Mouse (Mus musculus): ENCODE results near the gene Nim1k.
"Not testable (repeated sequence)": the region's sequence is repeated elsewhere in the genome, so short reads cannot be mapped to it uniquely, and the experiment has no call there.

The Nim1k gene

DNA sequence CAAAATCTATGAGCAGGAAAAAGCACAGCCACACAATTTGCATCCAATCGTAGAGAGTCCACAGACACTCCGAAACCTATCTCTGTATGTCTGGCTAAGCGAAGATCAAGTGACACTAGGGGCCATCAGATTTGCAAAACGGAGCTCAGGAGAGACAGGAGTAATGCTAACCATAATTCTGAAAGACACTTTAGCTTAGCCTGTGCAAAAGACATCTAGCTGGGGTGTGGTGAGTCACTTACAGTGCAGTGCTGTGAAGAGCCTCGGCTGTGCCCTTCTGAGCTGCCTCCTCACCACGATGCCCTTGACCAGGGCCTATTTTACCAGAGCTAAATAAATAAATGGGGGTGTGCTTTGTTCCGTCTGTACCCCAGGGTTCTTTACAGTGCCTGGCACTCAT is 26.3 kb downstream of the Nim1k start:
- DNase-seq (ENCODE audit: low read depth, low spot score), result no peak

DNA sequence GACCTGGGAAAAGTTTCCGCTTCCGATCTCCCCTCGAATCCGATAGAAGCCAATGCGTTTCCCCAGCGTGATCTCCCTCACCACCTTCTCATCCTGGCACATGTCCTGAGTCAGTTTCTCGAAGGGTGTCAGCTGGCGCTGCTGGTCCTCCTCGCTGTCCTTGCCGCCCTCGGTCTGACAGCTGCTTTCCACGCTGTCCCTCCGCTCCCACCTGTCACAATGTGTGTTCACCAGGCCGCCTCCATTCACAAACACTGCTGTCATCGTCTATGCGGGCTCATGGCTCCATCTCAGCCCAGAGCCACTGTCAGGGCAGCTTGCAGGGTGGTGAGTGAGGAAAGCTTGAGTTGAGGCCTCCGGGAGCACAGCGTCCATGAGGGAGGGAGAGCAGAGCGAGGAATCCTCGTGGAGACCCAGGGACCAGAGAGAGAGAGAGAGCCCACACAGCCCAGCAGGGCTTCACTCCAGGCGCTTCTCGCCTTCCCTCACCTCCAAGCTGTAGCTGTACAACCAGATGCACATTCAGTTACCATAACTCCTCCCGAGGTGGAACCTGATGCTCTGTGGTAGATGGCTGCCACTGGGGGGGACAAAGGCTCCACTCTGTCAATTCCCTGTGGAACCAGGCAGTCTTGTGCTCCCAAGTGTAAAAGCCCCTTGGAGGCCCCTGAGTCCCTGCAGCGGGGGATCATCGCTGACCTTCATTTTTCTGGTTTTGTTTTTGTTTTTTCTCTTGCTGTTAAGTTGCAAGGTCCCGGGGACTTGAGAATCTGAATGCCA is 27.9 kb downstream of the Nim1k start:
- no peak for DNase-seq (ENCODE audit: low read depth, low spot score)

DNA sequence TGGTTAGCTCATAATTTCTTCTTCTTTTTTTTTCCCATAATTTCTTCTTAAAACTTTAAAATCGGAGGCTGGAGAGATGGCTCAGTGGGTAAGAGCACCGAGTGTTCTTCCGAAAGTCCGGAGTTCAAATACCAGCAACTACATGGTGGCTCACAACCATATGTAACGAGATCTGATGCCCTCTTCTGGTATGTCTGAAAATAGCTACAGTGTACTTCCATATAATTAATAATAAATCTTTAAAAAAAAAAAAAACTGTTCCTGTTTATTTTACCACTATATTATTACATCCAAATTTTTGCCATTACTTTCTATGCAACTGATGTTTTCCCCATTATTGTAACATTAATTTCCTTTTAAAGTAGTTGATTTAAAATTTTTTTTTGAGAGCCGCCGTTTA is 31.1 kb downstream of the Nim1k start:
- no peak for DNase-seq (ENCODE audit: low read depth, low spot score)

DNA sequence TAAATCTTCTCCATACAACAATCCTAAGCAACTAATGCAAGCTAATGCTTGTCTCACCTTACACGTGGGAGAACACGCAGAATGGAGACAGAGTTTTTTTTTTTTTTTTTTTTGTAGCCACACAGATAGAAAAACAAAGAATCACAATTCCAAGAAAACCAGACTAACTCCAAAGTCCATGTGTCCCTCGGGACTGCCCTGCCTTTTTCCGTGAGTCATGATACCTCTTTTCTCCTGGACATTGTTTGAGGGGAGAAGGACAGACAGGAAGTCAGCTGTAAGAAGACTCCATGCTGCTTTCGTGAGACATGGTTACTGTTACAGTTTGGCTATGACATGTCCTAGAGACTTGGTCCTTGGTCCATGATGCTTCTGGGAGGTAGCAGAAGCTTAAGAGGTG is 32.3 kb downstream of the Nim1k start:
- DNase-seq (ENCODE audit: low read depth, low spot score), result no peak

DNA sequence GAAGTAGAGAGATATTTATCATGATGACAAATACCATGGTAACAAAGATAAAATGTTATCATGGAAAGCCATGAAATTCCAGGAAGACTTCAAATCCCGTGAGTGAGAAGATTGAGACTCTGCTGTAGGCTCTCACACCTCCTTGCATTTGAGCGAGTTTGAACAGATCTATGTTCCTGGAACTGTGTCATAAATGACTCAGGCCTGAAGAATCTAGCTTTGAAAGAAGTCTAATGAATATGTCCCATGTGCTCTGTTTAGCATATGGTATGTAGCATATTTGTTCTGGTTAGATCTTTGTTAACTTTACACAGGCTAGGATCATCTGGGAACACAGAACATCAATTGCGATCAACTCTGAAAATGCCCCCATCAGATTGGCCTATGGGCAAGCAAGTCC is 33.2 kb downstream of the Nim1k start:
- DNase-seq (ENCODE audit: low read depth, low spot score), result no peak

DNA sequence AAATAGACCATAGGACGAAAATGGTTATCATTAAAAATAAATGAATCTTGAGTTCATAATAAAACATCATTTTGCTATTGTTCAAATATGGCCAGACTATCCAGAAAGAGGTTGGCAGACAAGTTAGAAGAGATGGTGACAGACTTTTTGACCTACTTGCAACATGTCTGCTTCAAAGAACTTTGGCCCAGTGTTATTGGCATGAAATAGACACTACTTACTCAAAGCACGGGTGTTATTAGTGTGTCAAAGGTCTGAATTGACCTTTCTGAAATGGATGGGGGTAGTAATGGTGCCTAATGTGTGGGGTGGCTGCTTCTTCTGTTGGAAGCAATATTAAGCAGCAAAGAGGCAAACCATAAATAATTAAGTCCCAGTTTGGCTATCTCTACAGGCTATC is 39.6 kb downstream of the Nim1k start:
- DNase-seq (ENCODE audit: low read depth, low spot score), result no peak

DNA sequence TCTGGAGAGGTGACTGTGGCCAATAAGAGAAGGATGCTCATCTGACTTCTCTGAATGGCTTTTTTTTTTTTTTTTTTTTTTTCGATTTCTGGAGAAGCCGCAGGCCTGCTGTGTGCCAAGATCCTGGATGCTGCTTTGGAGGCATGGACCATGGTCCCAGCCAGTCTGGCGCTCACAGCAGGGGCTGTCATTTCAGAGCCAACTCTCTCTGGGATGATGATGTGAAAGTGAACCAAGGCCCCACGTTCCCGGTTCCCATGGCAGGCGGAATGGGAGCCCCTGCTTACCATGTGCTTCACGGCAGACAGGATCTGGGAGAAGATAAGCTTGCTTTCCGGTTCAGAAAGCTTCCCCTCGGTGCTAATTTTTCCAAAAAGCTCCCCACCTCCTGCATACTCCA is 41.9 kb downstream of the Nim1k start:
- DNase-seq (ENCODE audit: low read depth, low spot score), result no peak

DNA sequence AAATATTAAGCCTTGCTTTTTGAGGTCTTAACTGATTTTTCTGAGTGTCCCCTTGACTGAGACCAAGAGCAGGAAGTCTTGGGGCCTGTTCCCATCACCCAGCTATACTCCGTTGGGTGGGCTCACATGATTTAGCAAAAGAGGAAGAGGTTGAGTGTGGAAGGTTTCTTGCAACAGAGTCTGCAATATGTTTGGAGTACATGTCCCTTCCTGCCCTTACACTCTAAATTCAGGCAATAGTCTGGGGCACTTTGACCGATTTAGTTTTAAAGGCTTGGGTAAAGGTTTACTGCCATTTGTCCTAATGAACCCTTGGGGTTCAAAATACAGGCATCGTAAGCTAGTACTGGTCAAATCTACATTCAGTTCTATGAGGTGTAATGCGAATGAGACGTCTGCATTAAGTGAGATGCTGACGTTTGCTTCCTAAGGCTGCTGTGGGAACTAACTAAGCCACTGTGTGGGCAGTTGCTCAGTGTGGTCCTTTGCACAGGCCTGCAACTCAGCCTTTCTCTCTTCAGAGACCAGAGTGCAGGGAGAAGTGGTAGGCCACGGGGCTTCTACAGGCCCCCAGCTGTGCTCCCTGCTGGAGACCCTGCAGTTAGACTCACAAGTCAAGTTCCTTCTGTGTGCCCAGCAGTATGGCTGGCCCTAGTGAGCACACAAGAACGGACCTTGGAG is 42.4 kb downstream of the Nim1k start:
- no peak for DNase-seq (ENCODE audit: low read depth, low spot score)

DNA sequence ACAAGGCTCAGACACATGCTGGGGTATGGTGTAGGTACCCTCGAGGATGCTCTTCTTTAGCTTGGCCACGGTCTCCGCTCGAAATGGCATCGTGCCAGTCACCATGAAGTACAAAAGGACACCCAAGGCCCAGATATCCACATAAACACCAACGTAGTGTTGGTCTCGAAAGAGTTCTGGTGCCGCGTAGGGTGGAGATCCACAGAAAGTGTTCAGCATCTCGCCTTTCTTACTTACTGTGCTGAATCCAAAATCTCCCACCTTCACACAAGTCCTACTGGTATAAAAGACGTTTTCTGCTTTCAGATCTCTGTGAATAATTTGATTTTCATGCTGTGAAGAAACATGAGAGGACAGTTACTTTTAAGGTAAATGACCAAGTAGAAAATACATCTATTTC is 43.2 kb downstream of the Nim1k start:
- DNase-seq (ENCODE audit: low read depth, low spot score), result no peak

DNA sequence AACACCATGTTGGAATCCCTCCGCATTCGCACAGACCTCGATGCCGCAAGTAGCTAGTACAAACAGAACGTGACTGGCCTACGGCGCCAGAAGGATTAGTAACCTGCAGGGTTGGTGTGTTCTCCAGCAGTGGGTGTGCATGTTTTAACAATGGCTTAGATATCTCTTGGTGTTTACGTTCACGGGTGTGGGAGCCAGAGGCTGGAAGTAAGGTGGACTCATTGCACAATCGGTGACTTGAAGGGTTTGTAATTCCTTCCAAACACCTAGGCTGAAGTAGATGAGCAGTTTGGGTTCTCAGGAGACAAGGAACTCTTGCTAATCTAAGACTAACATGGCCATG is 45.4 kb downstream of the Nim1k start:
- DNase-seq (ENCODE audit: low read depth, low spot score), result no peak

DNA sequence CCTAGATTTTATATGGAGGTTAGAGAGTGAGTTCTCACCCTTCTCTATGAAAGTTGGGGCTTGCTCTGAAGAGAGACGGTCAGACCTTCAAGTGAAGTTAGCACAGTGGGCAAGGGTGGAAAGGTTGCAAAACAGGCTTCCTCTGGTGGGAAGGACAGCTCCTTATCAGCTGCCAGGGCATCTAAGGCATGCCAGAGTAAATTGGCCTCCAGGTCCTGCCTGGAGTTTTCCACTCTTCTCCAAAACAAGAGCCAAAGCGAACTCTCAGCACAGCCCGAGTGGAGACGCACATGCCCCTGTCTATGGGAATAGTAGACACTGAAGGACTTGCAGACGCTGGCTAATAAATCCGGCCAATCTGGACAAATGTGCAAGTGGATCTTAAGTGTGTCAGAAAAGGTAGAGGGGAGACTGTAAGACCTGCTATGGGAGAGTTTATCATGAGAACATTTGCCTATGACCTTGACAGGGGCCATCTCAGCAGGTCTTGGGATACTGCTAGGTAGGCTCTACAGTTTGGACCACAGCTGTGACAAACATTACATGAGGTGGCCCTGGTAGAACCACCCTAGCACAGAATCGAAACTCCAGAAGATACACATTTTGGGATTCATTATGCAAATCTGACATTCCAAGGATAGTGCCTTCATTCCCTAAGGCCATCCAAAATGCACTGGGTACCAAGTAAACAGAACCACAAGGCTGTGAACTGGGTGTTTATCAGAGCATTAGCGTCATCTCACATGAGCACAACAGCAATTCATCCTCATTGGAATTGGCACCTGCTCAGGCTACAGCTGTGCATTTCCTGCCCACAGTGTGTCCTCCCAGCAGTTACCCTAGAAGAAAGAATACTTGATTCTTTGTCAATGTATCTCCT is 46.1 kb downstream of the Nim1k start:
- no peak for DNase-seq (ENCODE audit: low read depth, low spot score)

DNA sequence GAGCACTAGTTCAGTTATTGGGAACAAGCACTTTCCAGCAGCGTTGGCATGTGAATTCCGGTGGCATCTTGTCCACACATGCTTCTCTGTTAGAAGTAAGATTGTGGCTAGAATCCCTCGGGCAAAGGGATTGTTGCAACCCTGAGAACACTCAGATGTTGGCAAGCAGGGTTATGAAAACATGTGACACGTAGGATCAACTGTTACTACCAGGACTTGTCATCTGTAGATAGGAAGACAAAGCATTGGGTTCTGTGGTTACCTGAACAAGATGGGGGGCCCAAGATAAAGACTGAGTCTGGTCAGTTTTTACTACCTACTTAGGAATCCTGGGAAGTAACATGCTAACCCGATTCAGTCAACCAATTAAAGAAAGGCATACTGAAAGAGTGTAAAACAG is 46.7 kb downstream of the Nim1k start:
- DNase-seq (ENCODE audit: low read depth, low spot score), result no peak

DNA sequence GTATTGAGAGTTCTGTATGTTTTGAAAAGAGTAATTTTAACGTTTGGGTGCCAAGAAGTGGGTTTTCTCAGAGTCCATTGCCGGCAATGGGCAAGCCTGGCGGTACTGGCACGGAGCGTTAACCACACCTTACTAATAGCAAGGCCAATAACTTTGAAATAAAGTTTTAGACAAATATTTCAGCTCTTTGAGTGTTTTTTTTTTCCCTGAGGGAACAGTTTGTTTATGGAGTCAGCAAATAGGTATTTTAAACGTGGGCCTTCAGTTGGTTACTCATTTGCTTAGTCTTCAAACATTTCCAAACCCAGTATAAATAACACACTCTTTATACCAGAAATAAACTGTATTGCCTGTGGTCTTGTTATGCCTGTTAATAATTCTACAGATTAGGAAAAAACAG is 47.8 kb downstream of the Nim1k start:
- no peak for DNase-seq (ENCODE audit: low read depth, low spot score)

DNA sequence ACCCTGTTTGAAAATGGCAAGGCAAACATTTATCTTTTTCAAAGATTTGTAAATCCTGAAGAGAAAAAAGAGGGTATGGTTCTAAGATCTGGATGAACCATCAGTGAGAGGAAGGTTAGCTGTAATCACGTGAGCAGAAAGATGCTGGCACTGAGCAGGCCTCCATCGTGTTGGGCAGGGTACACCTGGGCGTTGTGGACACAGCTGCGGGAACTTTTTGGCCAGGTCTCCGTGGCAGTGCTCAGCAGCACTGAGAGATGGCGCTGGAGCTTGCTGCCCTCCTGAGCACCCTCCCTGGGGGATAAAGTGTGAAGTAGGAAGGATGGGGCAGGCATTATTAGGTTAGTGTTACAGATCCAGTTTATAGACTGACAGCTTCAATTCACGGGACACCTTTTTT is 48.7 kb downstream of the Nim1k start:
- DNase-seq (ENCODE audit: low read depth, low spot score), result no peak

DNA sequence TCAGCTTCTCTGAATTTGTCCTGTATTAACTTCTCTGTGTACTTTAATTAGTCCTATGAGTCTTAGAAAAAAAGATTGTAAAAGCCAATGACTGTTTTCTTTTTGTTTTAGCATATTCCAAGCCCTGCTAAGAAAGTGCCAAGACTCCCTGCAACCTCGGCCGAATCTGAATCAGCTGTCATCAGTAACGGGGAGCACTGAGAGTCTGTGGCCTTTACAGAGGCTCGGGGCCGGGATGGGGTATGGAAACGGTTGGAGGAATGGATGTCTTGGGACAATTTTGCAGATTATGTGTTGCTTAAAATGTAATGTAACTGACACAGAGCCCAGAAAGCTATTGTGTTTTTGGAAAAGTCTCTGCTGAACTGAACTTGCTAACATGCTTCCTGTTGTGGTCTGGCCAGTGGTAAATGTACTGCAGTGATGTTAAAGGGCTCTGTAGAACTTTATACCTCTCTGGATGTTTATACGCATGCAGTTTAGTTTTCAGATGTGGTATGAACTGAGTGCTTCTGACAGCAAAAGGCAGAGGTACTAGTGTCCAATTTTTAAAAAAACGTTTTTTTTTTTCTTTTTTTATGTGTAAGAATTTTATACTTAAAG is 49.3 kb downstream of the Nim1k start:
- DNase-seq (ENCODE audit: low read depth, low spot score), result not testable (repeated sequence)

DNA sequence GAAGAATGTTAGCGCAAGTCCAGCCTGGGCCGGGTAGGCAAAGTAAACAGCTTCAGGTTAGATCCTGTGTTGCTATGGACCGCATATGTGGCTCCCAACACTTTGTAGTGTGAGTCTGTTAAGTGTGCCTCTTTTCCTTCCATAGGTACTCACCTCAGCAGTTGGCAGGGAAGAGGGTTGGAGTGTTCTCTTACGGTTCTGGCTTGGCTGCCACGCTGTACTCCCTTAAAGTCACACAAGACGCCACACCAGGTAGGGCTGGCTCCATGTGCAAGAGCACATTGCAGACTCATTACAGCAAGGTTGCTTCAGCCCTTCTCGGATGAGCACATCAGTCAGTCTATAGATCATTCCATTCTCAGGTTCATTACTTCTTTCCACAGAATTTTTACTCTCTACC is 51.4 kb downstream of the Nim1k start:
- no peak for DNase-seq (ENCODE audit: low read depth, low spot score)

DNA sequence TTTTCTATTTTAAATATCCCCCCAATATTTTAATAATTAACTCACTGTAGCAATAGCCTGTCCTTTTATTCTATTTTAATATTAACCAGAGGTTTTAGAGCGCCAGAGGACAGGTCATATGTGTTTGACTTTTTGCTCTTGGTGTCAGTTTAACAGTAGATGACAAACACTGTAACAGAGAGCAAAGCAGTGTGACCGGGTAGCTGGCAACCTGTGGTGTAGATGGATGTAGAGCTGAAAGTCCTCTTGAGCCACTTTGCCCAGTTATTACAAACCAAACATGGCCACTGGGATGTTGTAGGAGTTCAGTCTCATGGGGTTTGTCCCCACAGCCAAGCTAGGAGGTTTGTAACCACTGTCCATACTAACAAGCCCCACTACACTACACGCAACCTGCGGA is 57.2 kb downstream of the Nim1k start:
- no peak for DNase-seq (ENCODE audit: low read depth, low spot score)

DNA sequence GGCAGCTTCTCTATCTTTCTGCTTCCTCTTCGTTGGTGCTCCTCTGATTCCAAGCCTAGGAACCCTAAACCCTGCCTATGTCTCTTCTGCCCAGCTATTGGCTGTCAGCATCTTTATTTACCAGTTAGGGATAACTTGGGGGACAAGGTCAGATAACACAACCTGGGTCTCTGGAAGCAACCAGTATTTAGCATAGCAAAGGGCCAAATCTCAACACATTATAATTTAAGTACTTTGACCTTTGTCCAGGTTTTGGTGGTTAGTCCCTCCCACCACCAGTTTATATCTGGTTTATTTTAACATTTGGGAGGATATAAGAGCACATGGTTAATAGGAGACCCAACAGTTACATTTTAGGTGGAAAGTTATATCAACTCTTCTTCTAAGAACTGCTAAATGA is 59.2 kb downstream of the Nim1k start:
- DNase-seq (ENCODE audit: low read depth, low spot score), result no peak

DNA sequence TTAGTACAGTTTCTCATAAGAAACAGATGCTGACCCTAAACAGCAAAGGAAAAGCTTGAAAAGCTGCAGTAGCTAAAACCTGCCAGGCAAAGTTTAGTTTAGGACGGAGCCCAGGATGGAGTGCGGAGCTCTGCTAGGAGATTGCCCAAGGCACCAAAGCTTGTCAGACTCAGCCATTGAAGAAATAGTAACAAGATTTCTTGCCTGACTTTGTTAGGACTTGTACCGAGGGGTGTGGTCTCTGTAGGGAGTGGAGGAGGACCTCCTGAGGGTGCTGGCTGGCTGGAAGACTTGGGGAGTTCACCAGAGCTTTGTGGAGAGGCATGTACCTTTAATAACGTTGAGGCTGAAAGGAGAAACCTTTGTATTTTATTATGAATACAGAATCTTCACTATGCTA is 60.0 kb downstream of the Nim1k start:
- DNase-seq (ENCODE audit: low read depth, low spot score), result no peak

DNA sequence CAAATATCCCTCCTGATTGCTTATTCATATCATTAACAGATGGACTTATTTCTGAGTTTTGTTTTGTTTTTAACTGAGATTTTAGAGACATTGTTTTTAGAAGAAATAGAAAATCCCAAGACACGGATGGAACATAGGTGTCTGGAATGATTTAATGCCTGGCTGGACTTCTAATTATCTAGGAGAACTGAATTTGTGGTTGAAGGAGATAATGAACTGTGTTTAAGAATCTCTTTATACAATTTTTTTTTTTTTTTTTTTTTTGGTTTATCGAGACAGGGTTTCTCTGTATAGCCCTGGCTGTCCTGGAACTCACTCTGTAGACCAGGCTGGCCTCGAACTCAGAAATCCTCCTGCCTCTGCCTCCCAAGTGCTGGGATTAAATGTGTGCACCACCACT is 63.7 kb downstream of the Nim1k start:
- DNase-seq (ENCODE audit: low read depth, low spot score), result not testable (repeated sequence)

DNA sequence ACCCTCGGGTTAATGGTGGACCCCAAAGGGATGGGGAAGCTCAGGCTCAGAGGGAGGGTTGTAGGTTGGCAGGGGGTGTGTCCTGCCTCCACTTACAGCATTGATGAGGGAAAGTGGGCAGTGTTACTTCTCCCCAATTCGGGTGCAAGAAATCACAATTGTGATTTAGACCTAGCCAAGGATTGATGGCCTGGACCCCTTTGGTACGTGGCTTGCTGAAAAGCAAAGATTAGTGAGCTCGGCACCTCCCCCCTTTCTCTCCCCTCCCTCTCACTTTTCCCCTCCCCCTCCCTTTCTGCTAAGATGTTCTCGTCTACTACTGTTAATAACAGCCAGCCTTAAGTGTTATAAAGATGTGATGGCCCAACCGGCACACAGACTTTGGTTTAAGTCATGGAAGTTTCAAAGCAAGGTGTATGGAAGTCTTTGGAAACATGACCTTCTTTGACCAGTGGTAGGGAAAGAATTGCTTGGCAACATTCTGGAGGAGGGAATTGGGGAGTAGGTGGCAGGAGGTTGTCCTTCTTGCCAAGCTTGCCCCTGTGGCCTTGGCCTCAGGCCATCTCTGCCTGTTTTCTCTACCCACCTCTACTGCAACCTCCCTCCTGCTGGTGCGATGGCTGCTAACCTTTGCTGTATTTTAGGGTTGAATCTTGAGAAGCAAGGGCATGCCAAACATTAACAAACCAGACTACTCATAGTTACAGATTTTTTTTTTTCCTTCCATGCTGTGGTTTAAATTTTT is 64.6 kb downstream of the Nim1k start:
- DNase-seq (ENCODE audit: low read depth, low spot score), result no peak

Measured in telencephalon, adult 2 months (tissue).